Mouse (Mus musculus) cerebellum, adult 2 months (tissue): ENCODE data around the gene Slc35e3. TPM values are rescaled to one million over a fixed set of nuclear protein-coding genes. Genes with fewer than 3 reads are reported as not detected.

Experiments used
- DNase-seq, 2 experiments: peaks; one replicate each; pipeline ENCODE4 v3.0.0; 2021
- H3K27ac ChIP-seq: fragments of 200-500 bp; 2 replicates; pipeline ENCODE4 v1.5.1; 2012; ENCODE audit warnings: low read length, control low read depth, inconsistent platforms; ENCODE audit not compliant: insufficient read depth
- H3K27me3 ChIP-seq: fragments of 200-500 bp; 2 replicates; pipeline ENCODE4 v1.6.1; 2012; ENCODE audit warnings: inconsistent platforms, mild to moderate bottlenecking, low read length, moderate library complexity; ENCODE audit not compliant: control insufficient read depth, insufficient read depth
- H3K4me1 ChIP-seq: fragments of 200-500 bp; 2 replicates; pipeline ENCODE4 v1.6.1; 2011; ENCODE audit warnings: low read length; ENCODE audit not compliant: control insufficient read depth, insufficient read depth
- H3K4me3 ChIP-seq: fragments of 200-500 bp; replicated peaks from 2 replicates; pipeline ENCODE3; 2011; ENCODE audit warnings: mild to moderate bottlenecking, low read depth, low read length, control low read depth; ENCODE audit not compliant: insufficient read depth
- CTCF ChIP-seq: fragments of 200-500 bp; IDR thresholded peaks from 2 replicates; pipeline ENCODE4 v1.5.1; 2011; ENCODE audit warnings: low read depth, mild to moderate bottlenecking, control low read depth, low read length, moderate library complexity, borderline replicate concordance; ENCODE audit not compliant: insufficient read depth
- POLR2A ChIP-seq: fragments of 200-500 bp; IDR thresholded peaks from 2 replicates; pipeline ENCODE4 v1.6.1; 2011; ENCODE audit warnings: low read length, control low read depth, borderline replicate concordance; ENCODE audit not compliant: insufficient read depth
- WGBS: fragments of 180-500 bp; shearing (Covaris S2); methylation state at CpG from one replicate; pipeline ENCODE4 v1.1.7; 2018; 5-methylcytosine and 5-hydroxymethylcytosine counted together
- polyA plus RNA-seq: library from polyadenylated mRNA; depleted of rRNA; stranded (reverse); fragments of >200 nt; gene quantifications from 2 replicates; pipeline ENCODE4 v1.2.3, GENCODE M21; 2012; rRNA removed

The Slc35e3 gene
- polyA plus RNA-seq: 27.7 and 27.8 TPM in 2 replicates

DNA sequence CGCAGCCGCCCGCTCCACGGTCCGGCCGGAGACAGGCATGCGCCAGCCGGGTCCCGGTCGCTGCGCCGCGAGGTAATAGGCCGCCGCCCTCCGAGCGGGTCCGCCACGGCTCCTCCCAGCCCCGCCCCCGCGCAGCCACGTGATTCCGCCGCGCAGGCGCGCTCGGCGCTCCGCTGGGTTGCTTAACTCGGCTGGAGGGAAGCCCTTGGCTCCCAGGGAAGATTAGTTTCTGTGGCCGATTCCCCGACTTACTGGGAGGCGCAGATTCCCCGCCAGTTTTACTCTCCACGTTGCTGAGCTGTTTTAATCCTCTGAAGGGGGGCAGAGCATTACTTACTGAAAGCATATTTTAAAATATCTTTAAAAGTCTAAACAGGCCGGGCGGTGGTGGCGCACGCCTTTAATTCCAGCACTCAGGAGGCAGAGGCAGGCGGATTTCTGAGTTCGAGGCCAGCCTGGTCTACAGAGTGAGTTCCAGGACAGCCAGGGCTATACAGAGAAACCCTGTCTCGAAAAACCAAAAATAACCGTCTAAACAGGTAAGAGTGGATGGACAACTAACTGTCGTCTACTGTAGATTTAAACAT, at the start of gene Slc35e3:
TSS of gene Slc35e3 (minus strand) at position 69 of the 587 bp plus-strand sequence.
- TF ChIP-seq CTCF (no peak), POLR2A (peak; percentile 53)
- WGBS: 12% methylated on average over 46 of the region's 46 CpGs
- DNase-seq: peak; percentile 96 to 97
- Histone ChIP-seq H3K4me3 (peak within 1 kb of the TSS; percentile 59), H3K27me3 (no peaks in the 10 kb centered on the region), H3K4me1 (peaks cover 6% of the 10 kb centered on the region), H3K27ac (no peak within 1 kb of the TSS)

DNA sequence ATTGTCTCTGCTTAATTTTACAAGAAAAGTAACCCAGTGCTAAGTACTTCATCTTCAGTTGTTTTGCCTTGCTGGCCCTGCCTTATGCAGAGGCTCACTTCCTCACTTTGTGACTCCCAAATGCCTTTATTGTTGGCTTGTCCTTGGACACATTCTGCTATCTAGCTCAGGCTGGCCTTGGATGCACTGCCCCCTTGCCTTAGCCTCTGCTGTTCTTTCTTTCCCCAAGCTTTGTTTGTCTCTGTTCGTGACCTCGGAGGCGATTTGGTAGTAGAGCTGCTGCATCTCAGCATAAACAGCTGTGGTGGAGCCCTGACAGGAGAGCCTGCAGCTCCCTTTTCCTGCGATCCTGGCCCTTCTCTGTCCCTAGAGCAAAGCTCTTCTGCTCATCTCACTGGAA, 49.0 kb upstream of the Slc35e3 start:
- Histone ChIP-seq H3K27ac (no peak overlapping the region), H3K4me1 (no peaks in the 10 kb centered on the region), H3K4me3 (no peak overlapping the region), H3K27me3 (no peaks in the 10 kb centered on the region)
- TF ChIP-seq POLR2A: no peak
- TF ChIP-seq CTCF: no peak
- 72% methylated on average over 4 of the region's 4 CpGs for WGBS
- DNase-seq: no peak

DNA sequence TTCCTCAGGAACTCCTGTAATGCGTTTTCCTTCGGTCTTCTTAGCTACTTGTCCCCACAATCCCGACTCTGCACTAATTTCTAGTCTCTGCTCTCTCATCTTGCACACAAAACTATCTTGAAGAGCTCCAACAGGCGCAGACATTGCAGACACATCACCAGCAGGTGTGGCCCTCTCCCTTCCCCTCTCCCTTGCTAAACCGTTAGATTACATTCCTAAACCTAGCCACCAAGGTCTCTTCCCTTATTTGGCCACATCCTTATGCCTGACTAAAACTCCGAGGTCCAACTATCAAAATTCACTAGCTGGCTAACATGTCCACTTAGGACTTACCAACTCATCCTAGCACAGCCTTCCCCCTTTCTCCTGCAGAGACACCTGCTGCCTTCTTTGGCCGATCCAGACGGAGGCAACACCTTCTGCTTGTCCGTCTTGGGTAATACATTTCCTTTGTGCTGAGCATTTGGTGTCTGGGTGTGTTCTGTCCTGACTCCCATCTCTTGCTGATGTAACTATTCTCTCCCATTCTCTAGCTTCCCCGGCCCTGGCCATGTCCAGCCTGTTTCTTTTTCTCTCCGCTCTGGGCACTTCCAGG, 47.4 kb upstream of the Slc35e3 start:
- peak in 1 of 2 experiments; percentile 12 for DNase-seq
- Histone ChIP-seq H3K4me1 (no peaks in the 10 kb centered on the region), H3K27me3 (no peaks in the 10 kb centered on the region), H3K4me3 (no peak overlapping the region), H3K27ac (no peak overlapping the region)
- TF ChIP-seq POLR2A (no peak), CTCF (no peak)
- WGBS: 62% methylated on average over 11 of the region's 11 CpGs

DNA sequence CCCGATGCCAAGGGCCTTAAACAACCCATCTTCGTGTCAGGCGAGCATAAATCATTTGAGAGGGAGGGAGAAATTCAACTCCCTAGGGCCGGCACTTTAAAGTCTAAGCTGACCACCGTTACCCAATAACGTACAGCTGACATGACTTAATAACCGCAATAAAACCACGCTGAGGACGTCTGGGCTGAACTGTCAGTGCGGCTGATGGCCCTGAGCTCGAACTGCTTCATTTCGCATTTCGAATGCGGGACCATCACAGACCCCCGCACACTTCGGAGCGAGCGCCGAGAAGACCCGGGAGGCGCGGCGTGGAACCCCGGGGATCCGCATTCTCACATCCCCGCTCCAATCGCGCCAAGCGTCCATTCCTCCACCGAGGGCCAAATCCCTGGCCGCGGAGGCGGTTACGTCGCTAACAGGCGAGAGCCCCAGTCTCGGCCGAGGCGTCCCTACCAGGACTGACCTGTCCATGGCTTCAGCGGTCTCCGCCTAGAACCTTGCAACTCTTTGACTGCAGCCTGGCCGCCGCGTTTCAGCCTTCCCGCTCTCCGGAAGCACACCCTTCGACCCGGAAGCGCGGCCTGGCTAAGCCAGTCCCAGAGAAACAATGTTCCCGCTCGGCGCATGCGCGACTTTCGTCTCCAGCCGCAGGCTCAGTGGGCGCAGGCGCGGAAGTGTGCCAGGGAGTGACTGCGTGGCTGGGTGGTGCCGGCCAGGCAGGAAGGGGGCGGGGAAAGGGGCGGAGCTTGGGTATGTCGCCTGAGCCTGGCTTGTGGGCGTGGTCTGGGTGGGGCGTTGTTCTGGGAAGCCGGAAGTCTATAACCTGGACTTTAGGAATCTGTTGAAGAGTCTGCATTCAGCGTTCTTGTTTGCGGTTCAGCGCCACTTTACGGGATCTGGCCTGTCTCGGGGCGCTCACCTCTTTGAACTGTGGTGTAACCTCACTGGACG, 46.3 kb upstream of the Slc35e3 start, which contains the start of gene Nup107:
TSS of gene Nup107 (minus strand) at position 565 of the 951 bp plus-strand sequence.
- H3K4me3 ChIP-seq: peak within 1 kb of the TSS; percentile 94
- no peaks in the 10 kb centered on the region for H3K4me1 ChIP-seq
- TF ChIP-seq POLR2A (peak; percentile 67), CTCF (no peak)
- under 1% methylated on average over 75 of the region's 75 CpGs for WGBS
- DNase-seq: peak; percentile 100
- H3K27me3 ChIP-seq: no peaks in the 10 kb centered on the region
- peak within 1 kb of the TSS; percentile 7; the same call in 1 of the 2 replicates for H3K27ac ChIP-seq

DNA sequence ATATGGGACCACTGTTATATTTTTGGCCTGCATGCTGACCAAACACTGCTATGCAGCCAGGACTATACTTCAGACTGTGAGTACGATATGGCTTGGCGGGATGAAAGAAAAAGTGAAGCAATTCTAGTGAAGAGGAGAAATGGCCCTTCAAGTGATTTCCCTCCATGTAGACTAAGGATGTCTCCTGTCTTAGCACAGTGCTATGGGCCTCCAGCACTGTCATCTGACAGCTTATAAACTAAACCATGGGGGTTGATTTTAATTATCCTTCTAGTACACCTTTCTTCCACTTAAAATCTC, 45.0 kb upstream of the Slc35e3 start:
- Histone ChIP-seq H3K4me3 (no peak overlapping the region), H3K27ac (no peak overlapping the region), H3K27me3 (no peaks in the 10 kb centered on the region), H3K4me1 (no peaks in the 10 kb centered on the region)
- TF ChIP-seq CTCF: no peak
- TF ChIP-seq POLR2A: no peak
- 88% methylated on average over 2 of the region's 2 CpGs for WGBS
- no peak for DNase-seq

DNA sequence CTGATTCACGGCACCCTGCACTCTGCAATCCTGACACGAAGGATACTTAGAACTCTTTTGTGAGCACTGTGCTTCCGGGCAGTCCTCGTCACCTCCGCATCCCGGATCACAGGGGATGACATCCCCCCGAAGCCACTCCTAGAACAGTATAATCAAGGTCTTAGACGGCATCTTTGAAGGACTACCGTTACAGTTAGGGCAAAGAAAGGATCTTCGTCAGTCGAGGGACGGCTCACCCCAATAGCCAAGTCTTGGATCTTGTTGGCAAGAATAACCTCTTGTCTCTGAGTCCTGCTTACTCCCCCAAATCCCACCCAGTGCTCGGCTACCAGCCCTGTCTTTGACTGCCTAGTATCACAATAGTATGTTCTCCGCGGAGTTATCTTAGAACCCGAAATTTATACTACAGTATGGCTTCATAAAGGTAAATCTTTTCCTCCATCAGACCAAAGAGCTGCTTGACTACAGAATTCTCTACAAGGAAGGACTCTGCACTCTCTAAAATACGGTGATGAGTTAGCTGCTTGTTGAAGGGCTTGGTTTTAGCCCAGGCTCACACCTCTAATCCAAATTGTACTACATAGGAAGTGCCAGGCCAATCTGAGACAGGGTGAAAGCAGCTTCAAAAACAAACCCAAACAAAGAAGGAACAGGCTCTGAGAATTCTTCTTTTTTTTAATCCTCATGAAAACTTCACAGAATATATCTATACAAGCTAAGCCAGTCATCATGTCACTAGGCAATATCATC, 44.4 kb upstream of the Slc35e3 start:
- no peak overlapping the region for H3K27ac ChIP-seq
- no peak overlapping the region for H3K4me3 ChIP-seq
- no peak for DNase-seq
- H3K27me3 ChIP-seq: no peaks in the 10 kb centered on the region
- H3K4me1 ChIP-seq: no peaks in the 10 kb centered on the region
- TF ChIP-seq CTCF (no peak), POLR2A (no peak)
- WGBS: 91% methylated on average over 17 of the region's 17 CpGs

DNA sequence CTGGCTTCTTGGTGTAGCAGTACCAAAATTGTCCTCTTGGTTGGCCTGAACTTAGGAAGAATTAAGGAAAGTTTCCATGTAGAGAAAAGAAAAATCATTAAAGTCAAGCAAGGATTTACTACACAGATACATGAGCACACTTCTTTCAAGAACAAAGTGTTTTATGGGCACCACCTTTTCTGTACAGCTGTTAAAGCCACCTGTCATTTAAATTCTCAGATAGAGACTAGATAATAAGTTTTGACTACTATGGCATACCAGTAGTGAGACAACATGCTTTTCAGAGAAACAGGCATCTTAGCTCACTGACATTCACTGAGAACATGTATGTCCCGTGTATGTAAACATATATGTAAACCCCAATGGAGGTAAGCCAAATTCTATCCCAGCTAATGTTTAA, 43.8 kb upstream of the Slc35e3 start:
- 87% methylated on average over 1 of the region's 1 CpGs for WGBS
- Histone ChIP-seq H3K4me1 (no peaks in the 10 kb centered on the region), H3K27me3 (no peaks in the 10 kb centered on the region), H3K4me3 (no peak overlapping the region), H3K27ac (no peak overlapping the region)
- no peak for TF ChIP-seq CTCF
- no peak for TF ChIP-seq POLR2A
- no peak for DNase-seq
